Mouse (Mus musculus) lung, embryonic 15.5 days (tissue): ENCODE data around the gene Akap8. TPM values are rescaled to one million over a fixed set of nuclear protein-coding genes. Genes with fewer than 3 reads are reported as not detected.

Experiments
- ATAC-seq: fragments of 200-750 bp; cut with Nextera tagmentation; 2 replicates; pipeline ENCODE4 v1.8.0; 2017; ENCODE audit warnings: moderate number of reproducible peaks, borderline replicate concordance; ENCODE audit not compliant: low FRiP score, low TSS enrichment; ENCODE audit errors: extremely low read depth
- H3K27ac ChIP-seq: fragments of 300-500 bp; sonication (generic); 2 replicates; pipeline ENCODE4 v1.5.1; 2015; ENCODE audit warnings: moderate library complexity, mild to moderate bottlenecking, inconsistent platforms
- H3K27me3 ChIP-seq: fragments of 300-500 bp; sonication (generic); 2 replicates; pipeline ENCODE4 v1.6.1; 2015; ENCODE audit warnings: inconsistent platforms
- H3K36me3 ChIP-seq: fragments of 300-500 bp; sonication (generic); 2 replicates; pipeline ENCODE4 v1.6.1; 2015; ENCODE audit warnings: inconsistent platforms
- H3K4me1 ChIP-seq: fragments of 300-500 bp; sonication (generic); 2 replicates; pipeline ENCODE4 v1.6.1; 2015; ENCODE audit warnings: inconsistent platforms
- H3K4me2 ChIP-seq: fragments of 300-500 bp; sonication (generic); 2 replicates; pipeline ENCODE4 v1.6.1; 2015; ENCODE audit warnings: inconsistent platforms, mild to moderate bottlenecking, moderate library complexity
- H3K4me3 ChIP-seq: fragments of 300-500 bp; sonication (generic); 2 replicates; pipeline ENCODE4 v1.5.1; 2015; ENCODE audit warnings: mild to moderate bottlenecking, inconsistent platforms
- H3K9ac ChIP-seq: fragments of 300-500 bp; sonication (generic); 2 replicates; pipeline ENCODE4 v1.6.1; 2015; ENCODE audit warnings: inconsistent platforms
- H3K9me3 ChIP-seq: fragments of 300-500 bp; sonication (generic); 2 replicates; pipeline ENCODE4 v1.6.1; 2016; ENCODE audit warnings: inconsistent platforms
- WGBS: fragments of 180-500 bp; shearing (Covaris S2); methylation state at CpG from one replicate; pipeline ENCODE4 v1.1.7; 2015; 5-methylcytosine and 5-hydroxymethylcytosine counted together
- polyA plus RNA-seq: library from polyadenylated mRNA; unstranded; fragments of >200 nt; fragmentation: Nextera tagmentation; extraction: Ambion mirVana; gene quantifications from 2 replicates; pipeline ENCODE4 v1.2.1, GENCODE M21; 2015

The Akap8 gene
- polyA plus RNA-seq, 1 experiment from 2014 or later = 101 TPM

GRCm38 (mm10) chr17:32281126-32281525 lies 39.9 kb downstream of the Akap8 start:
- H3K9ac ChIP-seq = no peak overlapping the region
- no peak for ATAC-seq
- WGBS = 95% methylated on average over 2 of the region's 2 CpGs
- no peak overlapping the region for H3K4me3 ChIP-seq
- peaks cover 23% of the 10 kb centered on the region for H3K4me1 ChIP-seq
- no peak overlapping the region for H3K27ac ChIP-seq
- no peak overlapping the region for H3K4me2 ChIP-seq
- H3K27me3 ChIP-seq = no peaks in the 10 kb centered on the region
- no peaks in the 10 kb centered on the region for H3K9me3 ChIP-seq
- no peaks in the 10 kb centered on the region for H3K36me3 ChIP-seq

DNA sequence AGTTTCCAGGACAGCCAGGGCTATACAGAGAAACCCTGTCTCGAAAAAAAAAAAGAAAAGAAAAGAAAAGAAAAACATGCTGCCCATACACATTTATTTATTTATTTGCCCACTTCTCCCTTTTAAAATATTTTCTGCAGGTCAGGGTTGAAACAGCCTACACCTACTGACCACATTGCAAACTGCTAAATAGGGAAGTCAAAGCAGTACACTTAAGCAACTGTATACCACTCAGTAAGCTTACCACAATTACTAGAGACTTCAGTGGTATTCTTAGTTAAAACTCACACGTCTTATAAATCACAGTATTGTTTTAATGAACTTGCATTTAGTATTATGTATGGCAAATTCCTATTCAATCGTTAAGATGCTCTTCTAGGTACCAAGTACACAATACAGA lies 40.5 kb downstream of the Akap8 start:
- Histone ChIP-seq H3K27ac (no peak overlapping the region), H3K9me3 (no peaks in the 10 kb centered on the region), H3K9ac (no peak overlapping the region), H3K36me3 (no peaks in the 10 kb centered on the region), H3K4me3 (no peak overlapping the region), H3K4me1 (peaks cover 28% of the 10 kb centered on the region), H3K4me2 (no peak overlapping the region), H3K27me3 (no peaks in the 10 kb centered on the region)
- ATAC-seq = no peak
- 89% methylated on average over 3 of the region's 3 CpGs for WGBS

DNA sequence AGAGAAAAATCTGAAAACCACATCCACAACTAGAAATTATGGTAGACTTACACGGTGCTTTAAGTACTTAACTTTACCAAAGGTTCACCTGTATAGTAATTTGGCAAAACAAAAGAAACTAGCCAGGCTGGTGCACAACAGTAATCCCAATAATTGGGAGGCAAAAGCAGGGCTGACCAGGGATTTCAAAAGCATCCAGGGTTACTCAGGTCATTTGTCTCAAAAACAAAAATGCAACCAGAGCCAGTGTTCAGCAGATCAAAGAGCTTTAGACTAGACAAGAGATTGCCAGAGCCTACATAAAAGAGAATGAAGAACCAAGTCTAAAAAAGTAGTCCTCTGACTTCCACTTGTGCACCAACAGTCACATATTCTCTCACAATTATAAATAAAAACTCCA lies 43.8 kb downstream of the Akap8 start:
- no peaks in the 10 kb centered on the region for H3K27me3 ChIP-seq
- no peak overlapping the region for H3K9ac ChIP-seq
- no peak overlapping the region for H3K27ac ChIP-seq
- no peak overlapping the region for H3K4me3 ChIP-seq
- no peaks in the 10 kb centered on the region for H3K36me3 ChIP-seq
- ATAC-seq = no peak
- no peaks in the 10 kb centered on the region for H3K9me3 ChIP-seq
- H3K4me2 ChIP-seq = no peak overlapping the region
- WGBS = 80% methylated on average over 1 of the region's 1 CpGs
- peaks cover 15% of the 10 kb centered on the region for H3K4me1 ChIP-seq

GRCm38 (mm10) chr17:32275568-32275967 lies 45.5 kb downstream of the Akap8 start:
- ATAC-seq = no peak
- no peak overlapping the region for H3K27ac ChIP-seq
- no peak overlapping the region for H3K9ac ChIP-seq
- WGBS = 74% methylated on average over 3 of the region's 3 CpGs
- H3K27me3 ChIP-seq = no peaks in the 10 kb centered on the region
- H3K4me1 ChIP-seq = peaks cover 7% of the 10 kb centered on the region; the same call in 1 of the 2 replicates
- H3K9me3 ChIP-seq = no peaks in the 10 kb centered on the region
- no peak overlapping the region for H3K4me2 ChIP-seq
- no peaks in the 10 kb centered on the region for H3K36me3 ChIP-seq
- H3K4me3 ChIP-seq = no peak overlapping the region

DNA sequence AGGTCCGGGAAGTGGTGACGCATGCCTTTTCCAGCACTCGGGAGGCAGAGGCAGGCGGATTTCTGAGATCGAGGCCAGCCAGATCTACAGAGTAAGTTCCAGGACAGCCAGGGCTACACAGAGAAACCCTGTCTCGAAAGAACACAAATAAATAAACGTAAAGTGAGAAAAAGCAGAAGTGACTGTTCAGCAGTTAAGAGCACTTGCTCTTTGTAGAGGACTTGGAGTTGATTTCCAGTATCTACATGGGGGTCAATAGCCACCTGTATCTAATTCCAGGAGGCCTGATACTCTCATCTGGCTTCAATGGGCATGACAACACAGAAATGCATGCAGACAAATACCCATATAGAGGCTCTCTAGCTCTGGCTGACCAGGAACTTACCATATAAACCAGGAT lies 51.9 kb downstream of the Akap8 start:
- Histone ChIP-seq H3K4me1 (no peaks in the 10 kb centered on the region), H3K4me3 (no peak overlapping the region), H3K4me2 (no peak overlapping the region), H3K9ac (no peak overlapping the region), H3K36me3 (no peaks in the 10 kb centered on the region), H3K27me3 (no peaks in the 10 kb centered on the region), H3K9me3 (no peaks in the 10 kb centered on the region), H3K27ac (no peak overlapping the region)
- WGBS = 81% methylated on average over 7 of the region's 7 CpGs
- ATAC-seq = no peak

DNA sequence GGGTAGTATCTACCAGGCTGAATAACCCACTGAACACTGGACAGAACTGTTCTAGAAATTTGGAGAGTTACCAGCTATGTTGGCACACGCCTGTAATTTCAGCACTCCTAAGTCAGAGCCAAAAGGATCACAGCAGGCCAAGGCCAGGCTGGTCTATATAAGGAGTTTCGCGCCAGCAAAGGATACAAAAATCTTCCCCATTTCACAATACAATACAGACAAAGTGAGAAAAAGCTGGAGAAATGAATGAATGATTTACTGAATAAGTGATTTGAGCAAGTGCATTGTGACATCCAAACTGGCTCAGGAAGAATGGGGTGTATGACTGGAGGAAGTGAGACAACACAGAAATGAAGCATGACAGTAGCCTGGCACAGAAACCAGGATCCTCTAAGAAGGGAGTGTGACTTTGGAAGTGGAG lies 52.5 kb downstream of the Akap8 start:
- H3K4me3 ChIP-seq = no peak overlapping the region
- no peak overlapping the region for H3K27ac ChIP-seq
- 83% methylated on average over 3 of the region's 3 CpGs for WGBS
- H3K36me3 ChIP-seq = no peaks in the 10 kb centered on the region
- no peaks in the 10 kb centered on the region for H3K27me3 ChIP-seq
- no peak overlapping the region for H3K9ac ChIP-seq
- ATAC-seq = no peak
- H3K9me3 ChIP-seq = no peaks in the 10 kb centered on the region
- H3K4me2 ChIP-seq = no peak overlapping the region
- no peaks in the 10 kb centered on the region for H3K4me1 ChIP-seq

DNA sequence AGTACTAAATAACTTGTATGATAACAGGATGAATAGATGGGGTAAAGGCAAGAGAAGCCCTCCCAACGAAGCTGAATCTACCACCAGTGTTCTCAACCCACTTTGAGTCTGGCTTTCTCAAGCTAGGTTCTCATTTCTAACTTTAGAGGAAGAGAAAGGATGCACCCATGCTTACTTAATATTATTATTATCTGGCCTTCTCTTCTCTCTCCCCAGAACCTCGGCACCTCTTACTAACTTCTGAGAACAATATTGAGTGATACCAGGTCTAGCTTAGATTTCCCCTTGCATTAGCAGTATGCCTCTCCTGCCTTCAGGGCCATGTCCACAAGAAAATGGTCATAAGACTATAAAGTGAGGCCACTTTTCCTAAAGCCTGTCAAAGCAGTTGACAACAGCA lies 52.9 kb downstream of the Akap8 start:
- H3K4me2 ChIP-seq = no peak overlapping the region
- no peak overlapping the region for H3K4me3 ChIP-seq
- no peak overlapping the region for H3K27ac ChIP-seq
- no peak overlapping the region for H3K9ac ChIP-seq
- no peak for ATAC-seq
- no peaks in the 10 kb centered on the region for H3K27me3 ChIP-seq
- WGBS = 74% methylated on average over 2 of the region's 2 CpGs
- H3K36me3 ChIP-seq = no peaks in the 10 kb centered on the region
- no peaks in the 10 kb centered on the region for H3K4me1 ChIP-seq
- H3K9me3 ChIP-seq = no peaks in the 10 kb centered on the region

GRCm38 (mm10) chr17:32267617-32268016 lies 53.4 kb downstream of the Akap8 start:
- H3K27me3 ChIP-seq = no peaks in the 10 kb centered on the region
- no peaks in the 10 kb centered on the region for H3K4me1 ChIP-seq
- no peak overlapping the region for H3K4me3 ChIP-seq
- no peak overlapping the region for H3K4me2 ChIP-seq
- 71% methylated on average over 1 of the region's 1 CpGs for WGBS
- no peak for ATAC-seq
- H3K27ac ChIP-seq = no peak overlapping the region
- H3K9ac ChIP-seq = no peak overlapping the region
- no peaks in the 10 kb centered on the region for H3K36me3 ChIP-seq
- H3K9me3 ChIP-seq = no peaks in the 10 kb centered on the region

- no peak for ATAC-seq
- H3K9me3 ChIP-seq = no peaks in the 10 kb centered on the region
- no peaks in the 10 kb centered on the region for H3K36me3 ChIP-seq
- 88% methylated on average over 2 of the region's 2 CpGs for WGBS
- H3K4me3 ChIP-seq = no peak overlapping the region
- no peak overlapping the region for H3K9ac ChIP-seq
- no peak overlapping the region for H3K27ac ChIP-seq
- H3K27me3 ChIP-seq = no peaks in the 10 kb centered on the region
- H3K4me2 ChIP-seq = no peak overlapping the region
- peaks cover under 1% of the 10 kb centered on the region; the same call in 1 of the 2 replicates for H3K4me1 ChIP-seq
Measured at GRCm38 (mm10) chr17:32263672-32264071, 57.4 kb downstream of the Akap8 start.

DNA sequence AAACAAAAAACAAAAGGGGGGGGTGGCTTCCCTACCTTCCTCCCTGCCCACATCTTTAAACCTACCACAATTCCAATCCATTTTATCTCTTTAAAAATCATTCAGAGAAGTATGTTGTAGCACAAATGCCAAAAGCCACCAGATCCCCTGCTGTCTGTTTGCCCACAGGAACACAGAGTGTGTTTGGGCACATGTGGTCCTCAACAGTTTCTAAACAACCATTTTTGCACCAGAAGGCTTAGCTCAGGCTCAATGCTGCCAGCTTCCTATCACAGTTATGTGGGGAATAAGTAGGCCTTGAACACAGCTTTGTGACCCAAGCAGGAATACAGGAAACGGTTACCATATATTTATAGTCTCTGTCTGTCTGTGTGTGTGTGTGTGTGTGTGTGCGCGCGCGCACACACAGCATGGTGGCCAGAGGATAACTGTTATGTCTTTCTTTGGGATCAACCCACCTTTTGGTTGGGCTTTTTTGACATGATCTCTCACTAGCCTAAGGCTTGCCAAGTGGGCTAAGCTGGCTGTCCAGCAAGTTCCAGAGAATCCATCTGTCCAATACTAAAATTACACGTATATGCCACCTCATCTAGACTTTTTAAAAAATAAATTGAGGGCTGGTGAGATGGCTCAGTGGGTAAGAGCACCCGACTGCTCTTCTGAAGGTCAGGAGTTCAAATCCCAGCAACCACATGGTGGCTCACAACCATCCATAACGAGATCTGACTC lies 58.0 kb downstream of the Akap8 start:
- Histone ChIP-seq H3K27ac (no peak overlapping the region), H3K4me1 (peaks cover 5% of the 10 kb centered on the region; the same call in 1 of the 2 replicates), H3K4me2 (no peak overlapping the region), H3K36me3 (no peaks in the 10 kb centered on the region), H3K9ac (no peak overlapping the region), H3K27me3 (no peaks in the 10 kb centered on the region), H3K4me3 (no peak overlapping the region), H3K9me3 (no peaks in the 10 kb centered on the region)
- 84% methylated on average over 8 of the region's 8 CpGs for WGBS
- no peak for ATAC-seq

- Histone ChIP-seq H3K36me3 (no peaks in the 10 kb centered on the region), H3K9ac (no peak overlapping the region), H3K4me1 (peaks cover 5% of the 10 kb centered on the region; the same call in 1 of the 2 replicates), H3K4me2 (no peak overlapping the region), H3K27ac (no peak overlapping the region), H3K4me3 (no peak overlapping the region), H3K27me3 (no peaks in the 10 kb centered on the region), H3K9me3 (no peaks in the 10 kb centered on the region)
- ATAC-seq = no peak
- 98% methylated on average over 2 of the region's 2 CpGs for WGBS
Measured at GRCm38 (mm10) chr17:32258869-32259268, 62.2 kb downstream of the Akap8 start.

GRCm38 (mm10) chr17:32257944-32258343 lies 63.1 kb downstream of the Akap8 start:
- no peaks in the 10 kb centered on the region for H3K27me3 ChIP-seq
- H3K4me2 ChIP-seq = no peak overlapping the region
- no peak overlapping the region for H3K4me3 ChIP-seq
- H3K36me3 ChIP-seq = no peaks in the 10 kb centered on the region
- no peak overlapping the region for H3K9ac ChIP-seq
- WGBS = 57% methylated on average over 6 of the region's 6 CpGs
- no peak for ATAC-seq
- no peaks in the 10 kb centered on the region for H3K9me3 ChIP-seq
- H3K27ac ChIP-seq = no peak overlapping the region
- H3K4me1 ChIP-seq = peaks cover 9% of the 10 kb centered on the region; the same call in 1 of the 2 replicates
